Mouse (Mus musculus): ENCODE results near the gene Tpi1. TPM values are rescaled to one million over a fixed set of nuclear protein-coding genes. Genes with fewer than 3 reads are reported as not detected.

Tpi1 gene
- polyA plus RNA-seq, 1 experiment, result 181 TPM

- Histone ChIP-seq H3K4me3 (ENCODE audit: control insufficient read depth, insufficient read depth, low read length) (no peak overlapping the region), H3K4me1 (replicated peaks; ENCODE audit: control insufficient read depth, insufficient read depth, low read length) (peaks cover 57% of the 10 kb centered on the region), H3K27ac (ENCODE audit: control insufficient read depth, insufficient read depth, low read length) (no peak overlapping the region), H3K27me3 (ENCODE audit: control insufficient read depth, insufficient read depth, low read length) (no peaks in the 10 kb centered on the region), H3K36me3 (ENCODE audit: control insufficient read depth, insufficient read depth, low read length) (no peaks in the 10 kb centered on the region)
- TF ChIP-seq CTCF (IDR thresholded peaks at IDR 0.05; ENCODE audit: borderline replicate concordance, control insufficient read depth, extremely low read depth, insufficient read depth, low read length, poor library complexity) (peak; percentile 90), POLR2A (IDR thresholded peaks at IDR 0.05; ENCODE audit: control insufficient read depth, extremely low read depth, insufficient read depth, low read length, poor library complexity) (no peak)
- 10% methylated on average over 12 of the region's 12 CpGs for WGBS
- peak; percentile 90 for DNase-seq
Measured at GRCm38 (mm10) chr6:124859725-124860124, 45.6 kb upstream of the Tpi1 start.

GRCm38 (mm10) chr6:124858561-124859318 lies 44.6 kb upstream of the Tpi1 start:
- H3K4me3 ChIP-seq (ENCODE audit: control insufficient read depth, insufficient read depth, low read length), result no peak overlapping the region
- H3K4me1 ChIP-seq (replicated peaks; ENCODE audit: control insufficient read depth, insufficient read depth, low read length), result peaks cover 59% of the 10 kb centered on the region
- no peaks in the 10 kb centered on the region for H3K27me3 ChIP-seq (ENCODE audit: control insufficient read depth, insufficient read depth, low read length)
- no peaks in the 10 kb centered on the region for H3K36me3 ChIP-seq (ENCODE audit: control insufficient read depth, insufficient read depth, low read length)
- no peak for TF ChIP-seq POLR2A (IDR thresholded peaks at IDR 0.05; ENCODE audit: control insufficient read depth, extremely low read depth, insufficient read depth, low read length, poor library complexity)
- no peak for TF ChIP-seq CTCF (IDR thresholded peaks at IDR 0.05; ENCODE audit: borderline replicate concordance, control insufficient read depth, extremely low read depth, insufficient read depth, low read length, poor library complexity)
- DNase-seq, result no peak
- WGBS, result 84% methylated on average over 26 of the region's 28 CpGs
- H3K27ac ChIP-seq (ENCODE audit: control insufficient read depth, insufficient read depth, low read length), result no peak overlapping the region

- 50% methylated on average over 26 of the region's 26 CpGs for WGBS
- peaks cover 56% of the 10 kb centered on the region for H3K4me1 ChIP-seq (replicated peaks; ENCODE audit: control insufficient read depth, insufficient read depth, low read length)
- H3K27ac ChIP-seq (ENCODE audit: control insufficient read depth, insufficient read depth, low read length), result no peak overlapping the region
- H3K27me3 ChIP-seq (ENCODE audit: control insufficient read depth, insufficient read depth, low read length), result no peaks in the 10 kb centered on the region
- no peak for DNase-seq
- peak overlapping the region; percentile 51 for H3K4me3 ChIP-seq (ENCODE audit: control insufficient read depth, insufficient read depth, low read length)
- TF ChIP-seq POLR2A (IDR thresholded peaks at IDR 0.05; ENCODE audit: control insufficient read depth, extremely low read depth, insufficient read depth, low read length, poor library complexity), result no peak
- no peak for TF ChIP-seq CTCF (IDR thresholded peaks at IDR 0.05; ENCODE audit: borderline replicate concordance, control insufficient read depth, extremely low read depth, insufficient read depth, low read length, poor library complexity)
- H3K36me3 ChIP-seq (ENCODE audit: control insufficient read depth, insufficient read depth, low read length), result no peaks in the 10 kb centered on the region
Measured at GRCm38 (mm10) chr6:124857840-124858530, 43.9 kb upstream of the Tpi1 start.

GRCm38 (mm10) chr6:124856916-124857839 lies 43.1 kb upstream of the Tpi1 start, which contains the start of gene P3h3:
TSS of gene P3h3 (minus strand) at chr6:124857752.
- Histone ChIP-seq H3K4me1 (replicated peaks; ENCODE audit: control insufficient read depth, insufficient read depth, low read length) (peaks cover 50% of the 10 kb centered on the region), H3K36me3 (ENCODE audit: control insufficient read depth, insufficient read depth, low read length) (no peaks in the 10 kb centered on the region), H3K4me3 (ENCODE audit: control insufficient read depth, insufficient read depth, low read length) (peak within 1 kb of the TSS; percentile 51), H3K27me3 (ENCODE audit: control insufficient read depth, insufficient read depth, low read length) (no peaks in the 10 kb centered on the region), H3K27ac (ENCODE audit: control insufficient read depth, insufficient read depth, low read length) (no peak within 1 kb of the TSS)
- DNase-seq, result peak; percentile 81
- WGBS, result under 1% methylated on average over 85 of the region's 86 CpGs
- TF ChIP-seq POLR2A (IDR thresholded peaks at IDR 0.05; ENCODE audit: control insufficient read depth, extremely low read depth, insufficient read depth, low read length, poor library complexity) (peak; percentile 38; the same call in 1 of the 2 replicates), CTCF (IDR thresholded peaks at IDR 0.05; ENCODE audit: borderline replicate concordance, control insufficient read depth, extremely low read depth, insufficient read depth, low read length, poor library complexity) (peak; percentile 85)

GRCm38 (mm10) chr6:124856321-124856720 lies 42.2 kb upstream of the Tpi1 start:
- no peaks in the 10 kb centered on the region for H3K27me3 ChIP-seq (ENCODE audit: control insufficient read depth, insufficient read depth, low read length)
- H3K27ac ChIP-seq (ENCODE audit: control insufficient read depth, insufficient read depth, low read length), result no peak overlapping the region
- WGBS, result 34% methylated on average over 14 of the region's 14 CpGs
- TF ChIP-seq CTCF (IDR thresholded peaks at IDR 0.05; ENCODE audit: borderline replicate concordance, control insufficient read depth, extremely low read depth, insufficient read depth, low read length, poor library complexity), result no peak
- TF ChIP-seq POLR2A (IDR thresholded peaks at IDR 0.05; ENCODE audit: control insufficient read depth, extremely low read depth, insufficient read depth, low read length, poor library complexity), result no peak
- H3K4me3 ChIP-seq (ENCODE audit: control insufficient read depth, insufficient read depth, low read length), result no peak overlapping the region
- no peak for DNase-seq
- no peaks in the 10 kb centered on the region for H3K36me3 ChIP-seq (ENCODE audit: control insufficient read depth, insufficient read depth, low read length)
- H3K4me1 ChIP-seq (replicated peaks; ENCODE audit: control insufficient read depth, insufficient read depth, low read length), result peaks cover 41% of the 10 kb centered on the region

- H3K4me1 ChIP-seq (replicated peaks; ENCODE audit: control insufficient read depth, insufficient read depth, low read length), result peaks cover 26% of the 10 kb centered on the region
- no peak for TF ChIP-seq POLR2A (IDR thresholded peaks at IDR 0.05; ENCODE audit: control insufficient read depth, extremely low read depth, insufficient read depth, low read length, poor library complexity)
- TF ChIP-seq CTCF (IDR thresholded peaks at IDR 0.05; ENCODE audit: borderline replicate concordance, control insufficient read depth, extremely low read depth, insufficient read depth, low read length, poor library complexity), result no peak
- no peak overlapping the region for H3K4me3 ChIP-seq (ENCODE audit: control insufficient read depth, insufficient read depth, low read length)
- no peaks in the 10 kb centered on the region for H3K36me3 ChIP-seq (ENCODE audit: control insufficient read depth, insufficient read depth, low read length)
- no peak overlapping the region; the same call in 1 of the 2 replicates for H3K27ac ChIP-seq (ENCODE audit: control insufficient read depth, insufficient read depth, low read length)
- no peak for DNase-seq
- WGBS, result 90% methylated on average over 12 of the region's 12 CpGs
- no peaks in the 10 kb centered on the region for H3K27me3 ChIP-seq (ENCODE audit: control insufficient read depth, insufficient read depth, low read length)
Measured at GRCm38 (mm10) chr6:124854647-124855046, 40.6 kb upstream of the Tpi1 start.

All from thymus, adult 2 months (tissue).